Mouse (Mus musculus) cerebellum, adult 9-10 months (tissue): ENCODE results near the gene Cald1.

ENCODE experiments used
- DNase-seq: peaks from one replicate; pipeline ENCODE4 v3.0.0; 2022

Cald1 gene

DNA sequence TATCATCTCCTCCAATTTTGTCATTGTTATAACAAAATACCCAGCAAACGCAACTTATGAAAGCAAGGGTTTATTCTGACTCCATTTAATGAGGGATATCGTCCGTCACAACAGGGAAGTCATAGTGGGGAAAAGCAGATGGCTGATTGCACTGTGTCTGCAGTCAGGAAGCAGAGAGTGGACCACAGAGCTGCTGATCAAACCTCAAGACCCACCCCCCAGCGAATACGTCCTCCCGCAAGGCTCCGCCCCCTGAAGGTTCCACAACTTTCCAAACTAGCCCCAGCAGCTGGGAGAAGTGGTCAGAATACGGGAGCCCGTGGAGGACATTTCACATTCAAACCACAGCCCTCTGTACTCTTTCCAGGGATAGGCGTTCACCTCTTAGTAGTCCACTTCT is 76.6 kb downstream of the Cald1 start:
- no peak for DNase-seq

DNA sequence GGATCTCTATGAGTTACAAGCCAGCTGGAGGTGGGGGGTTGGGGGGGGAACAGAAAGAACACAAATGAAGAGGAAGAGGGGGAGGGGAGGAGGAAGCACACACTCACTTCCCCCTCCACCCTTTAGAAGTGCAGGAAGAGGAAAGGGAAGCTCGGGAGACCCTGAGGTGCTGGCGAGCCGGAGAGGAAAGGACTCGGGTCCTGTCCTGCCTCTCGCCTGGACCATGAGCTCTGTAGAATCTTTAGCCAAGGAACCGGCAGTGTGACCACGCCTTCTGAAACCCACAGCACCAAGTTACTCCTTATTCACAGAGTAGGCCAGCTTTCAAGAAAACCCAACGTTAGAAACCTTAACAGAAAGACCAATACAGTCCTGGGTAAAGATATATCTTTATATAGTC is 83.8 kb downstream of the Cald1 start:
- no peak for DNase-seq

DNA sequence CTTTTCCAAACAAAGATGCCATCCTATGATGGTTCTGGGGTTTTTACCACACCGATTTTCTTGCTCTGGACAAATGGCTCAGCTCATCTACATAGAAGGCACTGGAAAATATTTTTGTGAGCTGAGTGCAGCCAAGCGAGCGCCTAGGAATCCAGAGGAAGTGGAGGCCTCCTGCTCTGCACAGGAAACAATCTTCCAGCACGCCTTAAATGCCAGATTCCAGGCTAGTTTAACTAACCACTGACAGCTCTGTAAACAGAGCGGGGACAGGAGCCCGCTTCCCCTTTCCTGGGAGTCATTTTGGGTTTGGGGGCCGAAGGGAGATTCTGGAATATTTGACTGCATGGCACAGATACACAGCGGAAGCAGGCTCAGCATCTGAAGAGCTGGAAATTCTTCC is 86.6 kb downstream of the Cald1 start:
- no peak for DNase-seq

DNA sequence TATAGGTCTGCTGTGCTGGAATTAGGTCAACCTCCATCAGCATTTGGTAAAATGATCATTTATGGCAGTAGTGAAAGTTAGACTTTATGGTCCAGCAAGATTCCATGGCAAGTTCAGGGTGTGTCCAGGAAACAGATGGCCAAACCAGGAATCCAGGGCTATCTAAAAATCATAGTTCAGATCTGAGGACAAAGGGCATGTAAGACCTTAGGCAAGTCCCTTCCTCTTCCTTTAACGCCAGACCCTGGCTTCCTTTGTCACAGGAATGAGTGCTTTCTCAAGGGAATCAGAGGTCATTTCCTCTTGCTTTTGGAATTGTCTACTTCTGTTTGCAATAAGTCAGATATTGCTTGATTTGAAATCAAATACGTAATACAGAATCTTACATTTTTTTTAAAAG is 90.7 kb downstream of the Cald1 start:
- no peak for DNase-seq

DNA sequence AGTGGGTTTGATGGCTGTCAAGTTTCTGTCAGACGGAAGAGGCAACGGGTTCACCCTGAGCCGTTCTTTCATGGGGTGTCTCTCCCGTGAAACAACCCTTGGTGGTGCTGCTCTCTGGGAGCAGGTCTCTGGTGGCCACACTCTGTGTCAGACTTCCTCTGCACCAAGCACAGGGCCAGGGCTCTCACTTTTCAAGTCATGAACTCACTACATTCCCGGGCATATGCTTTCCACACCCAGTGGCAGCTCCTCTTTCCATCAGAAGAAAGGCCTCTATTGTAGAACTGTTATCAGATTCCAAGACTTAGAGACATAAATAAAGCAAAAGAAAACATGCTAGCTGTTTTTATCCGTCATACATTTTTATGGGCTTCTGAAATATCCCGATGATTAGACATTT is 93.1 kb downstream of the Cald1 start:
- no peak for DNase-seq

GRCm38 (mm10) chr6:34694096-34694495 is 95.8 kb downstream of the Cald1 start:
- no peak for DNase-seq

DNA sequence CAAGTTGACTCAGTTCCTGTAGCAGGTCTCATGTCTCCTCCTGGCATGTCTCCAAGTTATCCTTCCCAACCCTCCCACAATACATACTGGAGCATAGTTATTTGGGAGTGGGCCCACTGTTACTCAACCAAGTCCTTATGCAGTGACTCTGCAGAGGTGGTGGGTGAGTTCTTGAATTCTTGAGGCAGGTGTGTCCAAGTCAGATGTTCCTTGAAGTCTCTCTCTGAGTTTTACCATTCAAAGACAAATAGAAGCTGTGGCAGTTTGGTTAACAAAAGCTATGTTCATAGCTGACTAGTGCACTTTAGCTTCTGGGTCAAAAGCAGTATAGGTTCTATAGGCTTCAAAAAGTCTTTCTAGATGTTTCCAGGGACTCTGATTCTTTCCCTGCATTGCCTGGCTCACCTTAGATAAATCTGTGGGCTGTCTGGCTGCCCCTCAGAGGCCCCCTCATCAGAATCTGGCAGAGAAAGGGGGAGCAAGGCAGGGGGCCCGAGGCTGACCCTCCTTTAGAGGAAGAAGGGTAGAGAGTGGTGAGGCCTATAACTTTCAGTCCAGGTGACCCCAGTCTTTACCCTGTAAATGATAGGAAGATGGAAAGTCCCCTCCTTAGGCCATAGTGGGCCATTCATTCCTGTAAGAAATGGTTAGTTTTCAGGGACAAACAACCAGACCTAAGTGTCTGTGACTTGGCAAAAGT is 105.3 kb downstream of the Cald1 start:
- no peak for DNase-seq

DNA sequence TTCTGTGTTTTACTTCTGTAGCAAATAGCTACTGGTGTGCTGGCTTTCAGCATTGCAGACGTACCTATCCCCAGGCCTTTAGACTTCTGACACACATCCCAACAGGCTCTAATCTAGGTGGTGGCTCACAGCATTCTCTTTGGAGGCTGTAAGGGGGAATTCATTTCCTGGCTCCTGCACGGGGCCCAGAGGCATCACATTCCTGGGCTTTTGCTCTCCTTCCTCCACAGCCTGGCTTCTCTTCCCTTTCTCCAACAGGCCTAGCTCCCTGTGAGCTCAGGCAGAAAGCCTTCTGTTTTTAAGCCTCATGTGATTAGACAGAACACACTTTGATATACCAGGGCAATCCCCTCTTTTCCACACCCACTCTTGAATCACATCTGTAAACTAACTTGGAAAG is 109.2 kb downstream of the Cald1 start:
- DNase-seq, result no peak

GRCm38 (mm10) chr6:34708650-34709265 is 110.5 kb downstream of the Cald1 start:
- peak; percentile 71 for DNase-seq

DNA sequence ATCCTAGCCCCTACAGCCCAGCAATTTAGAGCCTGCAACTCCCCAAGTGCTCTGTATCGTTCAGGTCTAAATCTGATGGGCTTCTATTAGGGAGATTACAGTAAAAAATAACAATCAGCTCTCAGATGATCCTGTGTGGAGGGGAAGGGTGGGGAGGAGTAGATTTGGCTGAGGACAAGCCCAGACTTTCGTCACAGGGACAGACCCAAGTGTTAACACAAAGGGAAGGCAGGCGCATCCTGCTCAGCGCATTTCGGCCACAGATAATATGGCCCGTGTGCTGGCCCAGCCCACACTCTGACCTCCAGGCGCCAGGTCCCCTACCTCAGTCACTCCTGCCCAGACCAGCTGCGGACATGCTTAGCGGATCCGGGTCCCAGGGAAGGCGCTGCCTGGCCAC is 111.0 kb downstream of the Cald1 start:
- peak; percentile 86 for DNase-seq

DNA sequence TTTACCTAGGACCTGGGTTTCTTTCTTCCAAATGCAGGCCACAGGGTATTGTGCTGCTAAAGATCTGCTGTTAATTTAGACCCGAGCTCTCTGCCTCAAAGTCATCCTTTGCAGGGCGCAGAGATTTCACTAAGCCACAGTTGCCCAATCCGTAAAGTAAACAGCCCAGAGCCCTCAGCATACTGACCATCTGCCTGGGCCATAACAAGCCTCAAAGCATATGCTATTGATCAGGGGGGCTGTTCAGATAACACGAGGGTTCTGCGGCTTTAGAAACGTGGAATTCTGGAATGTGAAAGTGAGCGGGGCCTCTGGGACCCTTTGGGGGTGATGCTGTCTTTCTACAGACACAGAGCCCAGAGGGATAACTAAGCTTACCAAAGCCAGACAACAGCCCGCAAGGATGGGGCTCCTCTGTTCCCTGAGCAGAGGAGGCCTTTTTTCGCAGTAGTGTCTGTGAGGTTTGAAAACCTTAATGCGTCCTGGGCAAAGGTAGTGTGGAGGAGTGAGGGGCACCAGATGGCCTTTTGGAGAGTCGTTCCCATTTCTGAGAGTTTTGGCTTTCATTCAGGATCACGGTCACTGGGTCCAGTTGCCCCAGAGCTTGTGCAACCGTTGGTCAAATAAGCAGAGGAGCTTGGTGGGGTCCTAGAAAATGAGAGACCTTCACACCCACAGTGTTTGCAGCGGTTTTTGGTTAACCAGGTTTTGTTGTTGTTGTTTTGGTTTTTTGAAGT is 111.8 kb downstream of the Cald1 start:
- peak; percentile 55 for DNase-seq

- DNase-seq, result peak; percentile 37
These were observed 112.5 kb downstream of the Cald1 start for GRCm38 (mm10) chr6:34710848-34711247.

DNA sequence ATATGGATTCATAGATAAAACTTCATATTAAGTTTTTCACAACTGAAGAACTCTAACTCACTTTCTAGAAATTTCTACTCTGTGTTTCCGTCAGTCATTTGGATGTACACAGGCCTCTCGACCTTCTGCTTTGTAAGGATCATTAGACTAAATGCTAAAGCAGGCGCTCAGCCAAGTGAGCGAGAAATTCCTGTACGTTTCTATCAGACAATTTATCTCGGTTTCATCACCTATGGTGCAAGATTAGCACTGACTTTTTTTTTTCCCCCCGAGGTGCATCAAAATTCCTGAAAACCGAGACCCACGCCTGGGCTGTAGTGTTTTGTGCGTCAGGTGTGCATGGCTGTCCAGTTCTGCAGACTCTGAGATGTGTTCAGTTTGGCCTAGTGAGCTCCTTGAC is 113.3 kb downstream of the Cald1 start:
- DNase-seq, result no peak

GRCm38 (mm10) chr6:34713169-34713568 is 114.9 kb downstream of the Cald1 start:
- no peak for DNase-seq

DNA sequence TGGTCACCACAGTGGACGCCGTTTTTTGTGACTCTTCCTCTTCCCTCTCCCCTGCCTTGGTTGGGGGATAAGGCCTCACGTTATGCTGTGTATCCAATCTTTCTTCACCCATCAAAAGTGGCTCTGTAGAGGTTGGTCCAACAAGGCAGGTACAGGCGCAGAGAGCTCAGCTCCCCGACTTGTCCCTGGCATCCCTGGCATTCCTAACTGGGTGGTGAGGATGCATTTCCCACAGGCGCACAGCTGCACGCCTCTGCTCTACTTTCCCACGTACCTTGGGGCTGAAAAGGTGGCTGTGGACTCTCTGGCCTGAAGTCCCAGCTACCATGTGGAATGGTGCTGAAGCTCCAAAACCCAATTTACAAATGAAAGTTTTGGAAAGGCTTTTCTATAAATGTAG is 115.5 kb downstream of the Cald1 start:
- DNase-seq, result no peak

- no peak for DNase-seq
These were observed 116.3 kb downstream of the Cald1 start for GRCm38 (mm10) chr6:34714612-34715011.

- no peak for DNase-seq
These were observed 118.0 kb downstream of the Cald1 start for GRCm38 (mm10) chr6:34716206-34716887.

DNA sequence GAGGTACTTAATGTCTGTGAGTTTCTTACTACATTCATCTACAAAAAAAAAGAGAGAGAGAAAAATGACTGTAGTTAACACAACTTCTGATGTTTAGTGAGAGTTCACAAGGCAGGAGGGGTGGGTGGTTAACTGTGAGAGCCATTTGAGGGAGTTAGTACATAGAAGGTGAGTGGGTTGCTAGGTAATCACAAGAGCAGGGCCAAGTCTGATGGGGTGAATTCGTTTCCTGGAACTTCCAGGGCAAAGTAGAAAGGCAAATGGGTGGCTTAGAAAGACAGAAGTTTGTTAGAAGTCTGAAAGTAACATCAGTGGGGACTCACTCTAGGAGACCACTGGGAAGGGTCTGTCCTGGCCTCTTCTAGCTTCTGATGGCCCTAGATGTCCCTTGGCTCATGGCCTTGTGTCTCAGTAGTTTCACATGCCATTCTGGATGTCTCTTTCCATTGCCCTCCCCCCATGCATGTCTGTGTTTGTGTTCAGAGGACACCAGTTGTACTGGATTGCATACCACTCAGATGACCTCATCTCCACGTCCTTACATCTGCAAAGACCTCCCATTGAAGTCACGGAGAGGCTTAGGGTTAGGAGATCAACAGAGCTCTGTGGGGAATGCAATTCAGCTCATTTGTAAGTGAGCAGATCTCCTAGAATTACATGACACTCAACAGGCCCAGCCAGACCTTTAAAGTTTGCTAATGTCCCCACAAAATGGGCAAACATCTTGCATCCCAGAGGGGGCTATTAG is 118.8 kb downstream of the Cald1 start:
- no peak for DNase-seq

- DNase-seq, result no peak
These were observed 119.4 kb downstream of the Cald1 start for GRCm38 (mm10) chr6:34717651-34718050.

DNA sequence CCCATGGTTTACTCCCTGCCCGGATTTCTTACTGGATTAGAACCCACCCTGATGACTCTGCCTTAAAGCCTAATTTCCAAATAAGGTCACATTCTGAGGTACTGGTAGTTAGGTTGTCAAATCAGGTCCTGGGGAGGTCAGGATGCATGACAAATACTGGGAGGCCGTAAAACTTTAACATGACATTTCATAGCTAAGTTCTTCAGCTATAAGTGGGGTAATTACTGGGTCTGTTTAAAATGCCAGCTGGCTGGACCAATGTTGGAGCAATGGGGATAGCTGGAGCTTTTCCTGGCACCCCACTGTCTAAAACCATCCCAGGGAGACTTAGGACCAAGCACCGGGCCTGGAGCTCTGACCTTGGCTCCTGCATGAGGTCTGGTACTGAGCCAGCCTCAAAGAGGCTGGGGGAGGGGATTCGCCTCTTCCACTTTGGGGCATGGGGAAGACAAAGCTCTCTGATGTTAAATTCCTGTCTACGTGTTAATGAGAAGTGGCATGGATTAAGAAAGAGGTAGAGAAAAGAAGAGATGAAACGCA is 120.9 kb downstream of the Cald1 start:
- no peak for DNase-seq

DNA sequence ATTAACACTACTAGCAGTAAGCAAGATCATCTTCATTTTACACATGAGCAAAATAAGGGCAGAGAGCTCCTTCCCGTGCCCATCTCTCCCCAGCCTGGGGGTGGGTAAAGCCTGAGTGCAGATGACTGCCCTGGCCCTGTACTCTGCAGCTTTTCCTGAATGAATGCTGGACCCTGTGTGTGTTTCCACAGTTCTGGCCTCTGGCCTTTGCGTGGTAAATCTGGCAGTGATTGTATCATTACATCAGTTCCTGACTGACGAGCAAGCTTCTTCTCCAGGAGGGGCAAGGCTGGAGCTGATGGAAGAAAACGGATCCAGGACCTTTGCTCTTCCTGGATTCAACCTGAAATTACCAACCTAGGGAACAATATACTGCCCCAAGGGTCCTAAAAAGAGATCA is 122.1 kb downstream of the Cald1 start:
- DNase-seq, result no peak

GRCm38 (mm10) chr6:34721740-34722139 is 123.4 kb downstream of the Cald1 start:
- DNase-seq, result no peak

- DNase-seq, result no peak
These were observed 124.4 kb downstream of the Cald1 start for GRCm38 (mm10) chr6:34722660-34723059.
